Mouse (Mus musculus) left cerebral cortex, postnatal 4 days (tissue): ENCODE data around the gene Pilrb1. TPM values are rescaled to one million over a fixed set of nuclear protein-coding genes. Genes with fewer than 3 reads are reported as not detected.
"Not testable (repeated sequence)": the region's sequence is repeated elsewhere in the genome, so short reads cannot be mapped to it uniquely, and the experiment has no call there.

ENCODE experiments used
- DNase-seq: peaks from one replicate; pipeline ENCODE4 v3.0.0-alpha.2; 2022
- intact Hi-C: fragments of 180-260 bp; cut with DNase I; formaldehyde crosslinking; loops from one replicate; pipeline ENCODE4 v1.15.1; 2025
- total RNA-seq, 2 experiments: library from RNA; stranded (reverse); gene quantifications; 2 replicates each; pipeline ENCODE4 v1.2.3; 2021

Gene Pilrb1
- total RNA-seq: not detected

GRCm38 (mm10) chr5:137857960-137858710 is at the start of gene Pilrb1:
Pilrb1 (minus strand) TSS chr5:137858106.
- intact Hi-C loops, DNase-seq: not testable (repeated sequence)

GRCm38 (mm10) chr5:137897812-137898211 is 39.9 kb upstream of the Pilrb1 start:
- no peak for DNase-seq
- intact Hi-C loops: no loop called here

GRCm38 (mm10) chr5:137892954-137893353 is 35.0 kb upstream of the Pilrb1 start:
- intact Hi-C loops: no loop called here
- no peak for DNase-seq

- DNase-seq: no peak
- intact Hi-C loops: loop anchor here (5.0 kb wide), 1 partner anchor 95 kb away; no protein-coding TSS in a partner anchor
Observed at GRCm38 (mm10) chr5:137887666-137888065, 29.8 kb upstream of the Pilrb1 start.

GRCm38 (mm10) chr5:137885894-137886293 is 28.0 kb upstream of the Pilrb1 start:
- peak; percentile 51 for DNase-seq
- intact Hi-C loops: loop anchor here (5.0 kb wide), 1 partner anchor 94 kb away; no protein-coding TSS in a partner anchor

GRCm38 (mm10) chr5:137883345-137883744 is 25.4 kb upstream of the Pilrb1 start:
- intact Hi-C loops: no loop called here
- no peak for DNase-seq

- intact Hi-C loops: no loop called here
- no peak for DNase-seq
Observed at GRCm38 (mm10) chr5:137882922-137883321, 25.0 kb upstream of the Pilrb1 start.

- intact Hi-C loops: no loop called here
- peak; percentile 19 for DNase-seq
Observed at GRCm38 (mm10) chr5:137877860-137878259, 20.0 kb upstream of the Pilrb1 start.

- DNase-seq: no peak
- intact Hi-C loops: no loop called here
Observed at GRCm38 (mm10) chr5:137875054-137875453, 17.1 kb upstream of the Pilrb1 start.

GRCm38 (mm10) chr5:137872381-137872702 is 14.4 kb upstream of the Pilrb1 start:
- DNase-seq, intact Hi-C loops: not testable (repeated sequence)

GRCm38 (mm10) chr5:137871644-137872380 is 13.9 kb upstream of the Pilrb1 start, which contains the start of gene Pilrb2:
Pilrb2 (minus strand) TSS chr5:137871815.
- intact Hi-C loops, DNase-seq: not testable (repeated sequence)

- intact Hi-C loops, DNase-seq: not testable (repeated sequence)
Observed at GRCm38 (mm10) chr5:137868600-137868999, 10.7 kb upstream of the Pilrb1 start.

GRCm38 (mm10) chr5:137864008-137864407 is 6.1 kb upstream of the Pilrb1 start:
- intact Hi-C loops, DNase-seq: not testable (repeated sequence)

- intact Hi-C loops, DNase-seq: not testable (repeated sequence)
Observed at GRCm38 (mm10) chr5:137856870-137857269, 1.0 kb downstream of the Pilrb1 start.

- DNase-seq, intact Hi-C loops: not testable (repeated sequence)
Observed at GRCm38 (mm10) chr5:137854907-137855306, 3.0 kb downstream of the Pilrb1 start.

GRCm38 (mm10) chr5:137850313-137850712 is 7.6 kb downstream of the Pilrb1 start:
- intact Hi-C loops, DNase-seq: not testable (repeated sequence)

- DNase-seq, intact Hi-C loops: not testable (repeated sequence)
Observed at GRCm38 (mm10) chr5:137837110-137837509, 20.8 kb downstream of the Pilrb1 start.

GRCm38 (mm10) chr5:137836611-137837010 is 21.3 kb downstream of the Pilrb1 start:
- DNase-seq: no peak
- intact Hi-C loops: no loop called here

GRCm38 (mm10) chr5:137835966-137836520 is 21.9 kb downstream of the Pilrb1 start, which contains the start of gene Pilra:
Pilra (minus strand) TSS chr5:137836281.
- intact Hi-C loops, DNase-seq: not testable (repeated sequence)

- intact Hi-C loops: no loop called here
- no peak for DNase-seq
Observed at GRCm38 (mm10) chr5:137833500-137833899, 24.4 kb downstream of the Pilrb1 start.

- DNase-seq: no peak
- intact Hi-C loops: no loop called here
Observed at GRCm38 (mm10) chr5:137831506-137831905, 26.4 kb downstream of the Pilrb1 start.
